Mouse (Mus musculus) ES-Bruce4 (cell line): ENCODE results near the gene Pofut1.

ENCODE experiments used
- CTCF ChIP-seq: IDR thresholded peaks from one replicate; pipeline ENCODE4 v1.8.1; 2011; ENCODE audit warnings: low read depth, low read length
- POLR2A ChIP-seq: IDR thresholded peaks from one replicate; pipeline ENCODE4 v1.8.1; 2011; ENCODE audit warnings: low read length; ENCODE audit not compliant: insufficient read depth

- TF ChIP-seq CTCF (no peak), POLR2A (no peak)
These were observed 59.8 kb downstream of the Pofut1 start for GRCm38 (mm10) chr2:153301123-153301522.
